Mouse (Mus musculus) kidney, adult 10 weeks (tissue): Measurements from ENCODE around the gene Adam12. TPM values are rescaled to one million over a fixed set of nuclear protein-coding genes. Genes with fewer than 3 reads are reported as not detected.

ENCODE experiments used
- polyA plus RNA-seq: library from polyadenylated mRNA; stranded (reverse); fragments of 350-450 nt; fragmentation: Illumina TruSeq; extraction: RNeasy Lipid Tissue Mini Kit (QIAGEN cat#74804); gene quantifications from one replicate; pipeline ENCODE4 v1.2.3, GENCODE M21; 2014; ENCODE audit warnings: low read depth, low replicate concordance

Adam12 gene
- 2.2 TPM for polyA plus RNA-seq

GRCm38 (mm10) chr7:134231378-134232346 is at the start of gene Adam12:
TSS of gene Adam12 (minus strand) at chr7:134232146.

Other genes with a start within 250 kb of the Adam12 start
- 0.77 TPM for gene D7Ertd443e, start 153.5 kb upstream of the Adam12 start, polyA plus RNA-seq